Mouse (Mus musculus) embryonic fibroblast, embryonic 13.5 days (primary cell): ENCODE results near the gene Diaph3.

ENCODE experiments used
- CTCF ChIP-seq: IDR thresholded peaks from 2 replicates; pipeline ENCODE4 v1.5.1; 2011; ENCODE audit warnings: mild to moderate bottlenecking, control low read depth, low read length, moderate library complexity, borderline replicate concordance; ENCODE audit not compliant: insufficient read depth
- POLR2A ChIP-seq: IDR thresholded peaks from 2 replicates; pipeline ENCODE4 v1.6.1; 2011; ENCODE audit warnings: low read depth, mild to moderate bottlenecking, control low read depth, low read length, moderate library complexity

DNA sequence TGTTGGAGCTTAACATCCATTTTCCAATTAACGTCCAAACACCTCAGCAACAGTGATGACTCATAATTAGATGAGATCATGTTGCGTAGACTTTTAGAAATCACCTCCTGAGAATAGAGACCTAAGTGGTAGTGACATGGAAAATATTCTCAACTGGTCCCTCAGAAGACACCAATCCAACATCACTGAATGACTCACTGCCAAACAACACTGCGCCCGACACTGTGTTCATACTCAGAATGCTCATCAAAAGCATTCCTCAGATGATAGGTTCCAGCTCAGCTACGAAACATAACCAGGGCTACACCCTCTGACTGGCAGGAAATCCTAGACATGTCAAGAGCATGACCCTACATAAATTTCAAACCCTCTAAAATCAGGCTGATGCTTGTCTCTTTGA lies 89.8 kb downstream of the Diaph3 start:
- no peak for TF ChIP-seq POLR2A
- no peak for TF ChIP-seq CTCF
